Mouse (Mus musculus) intestine, postnatal 0 days (tissue): ENCODE measurements around the gene Rps28. TPM values are rescaled to one million over a fixed set of nuclear protein-coding genes. Genes with fewer than 3 reads are reported as not detected.
A peak's percentile ranks its signal among the peaks of the same experiment; 100 is the strongest.

Experiments
- ATAC-seq: fragments of 200-750 bp; cut with Nextera tagmentation; 2 replicates; pipeline ENCODE4 v1.8.0; 2017; ENCODE audit warnings: mild to moderate bottlenecking, moderate TSS enrichment, moderate library complexity
- H3K27ac ChIP-seq: fragments of 300-500 bp; sonication (generic); 2 replicates; pipeline ENCODE4 v1.5.1; 2014; ENCODE audit warnings: mild to moderate bottlenecking, low read depth, low read length, moderate library complexity
- H3K27me3 ChIP-seq: fragments of 300-500 bp; sonication (generic); replicated peaks from 2 replicates; pipeline ENCODE4 v1.6.1; 2014; ENCODE audit warnings: low read length, mixed read lengths; ENCODE audit not compliant: control insufficient read depth, insufficient read depth
- H3K36me3 ChIP-seq: fragments of 300-500 bp; sonication (generic); 2 replicates; pipeline ENCODE4 v1.6.1; 2014; ENCODE audit warnings: mild to moderate bottlenecking, moderate library complexity; ENCODE audit not compliant: control insufficient read depth, insufficient read depth
- H3K4me1 ChIP-seq: fragments of 300-500 bp; sonication (generic); replicated peaks from 2 replicates; pipeline ENCODE4 v1.6.1; 2014; ENCODE audit warnings: antibody characterized with exemption, low read length, mixed read lengths; ENCODE audit not compliant: control insufficient read depth, insufficient read depth
- H3K4me2 ChIP-seq: fragments of 300-500 bp; sonication (generic); replicated peaks from 2 replicates; pipeline ENCODE4 v1.6.1; 2014; ENCODE audit warnings: low read depth, mild to moderate bottlenecking, moderate library complexity
- H3K4me3 ChIP-seq: fragments of 300-500 bp; sonication (generic); 2 replicates; pipeline ENCODE4 v1.5.1; 2014; ENCODE audit warnings: low read depth, low read length
- H3K9ac ChIP-seq: fragments of 300-500 bp; sonication (generic); 2 replicates; pipeline ENCODE4 v1.6.1; 2014; ENCODE audit warnings: mild to moderate bottlenecking, low read depth, low read length
- H3K9me3 ChIP-seq: fragments of 300-500 bp; sonication (generic); 2 replicates; pipeline ENCODE4 v1.6.1; 2016; ENCODE audit warnings: mixed run types; ENCODE audit not compliant: control insufficient read depth
- CTCF ChIP-seq: sonication (generic); IDR thresholded peaks from 2 replicates; pipeline ENCODE4 v1.5.1; 2016; ENCODE audit warnings: low read depth, mild to moderate bottlenecking, control low read depth, antibody characterized with exemption, moderate library complexity
- WGBS: fragments of 180-500 bp; shearing (Covaris S2); extraction: QIAGEN DNeasy Blood & Tissue Kit; methylation state at CpG from one replicate; pipeline ENCODE4 v1.1.7; 2014; 5-methylcytosine and 5-hydroxymethylcytosine counted together
- polyA plus RNA-seq: library from polyadenylated mRNA; unstranded; fragments of >200 nt; fragmentation: Nextera tagmentation; extraction: Ambion mirVana; gene quantifications from 2 replicates; pipeline ENCODE4 v1.2.1, GENCODE M21; 2015

The Rps28 gene
- polyA plus RNA-seq, 1 experiment from 2014 or later, result 831 TPM

- Histone ChIP-seq H3K4me1 (peaks cover 2% of the 10 kb centered on the region), H3K9me3 (no peaks in the 10 kb centered on the region), H3K4me2 (no peak overlapping the region), H3K27me3 (no peaks in the 10 kb centered on the region), H3K4me3 (no peak overlapping the region), H3K27ac (peak overlapping the region; percentile 41; the same call in 1 of the 2 replicates), H3K36me3 (peaks cover 22% of the 10 kb centered on the region; the same call in 1 of the 2 replicates), H3K9ac (no peak overlapping the region)
- 96% methylated on average over 4 of the region's 4 CpGs for WGBS
- TF ChIP-seq CTCF, result no peak
- ATAC-seq, result no peak
These were observed 49.1 kb downstream of the Rps28 start for GRCm38 (mm10) chr17:33775287-33775686.

- no peak for ATAC-seq
- TF ChIP-seq CTCF, result no peak
- Histone ChIP-seq H3K4me2 (no peak overlapping the region), H3K27me3 (no peaks in the 10 kb centered on the region), H3K9ac (no peak overlapping the region), H3K4me3 (no peak overlapping the region), H3K9me3 (no peaks in the 10 kb centered on the region), H3K4me1 (no peaks in the 10 kb centered on the region; the same call in 1 of the 2 replicates), H3K27ac (peak overlapping the region; percentile 41; the same call in 1 of the 2 replicates), H3K36me3 (peaks cover 22% of the 10 kb centered on the region; the same call in 1 of the 2 replicates)
- WGBS, result 76% methylated on average over 8 of the region's 8 CpGs
These were observed 49.7 kb downstream of the Rps28 start for GRCm38 (mm10) chr17:33774573-33775155.

- no peaks in the 10 kb centered on the region; the same call in 1 of the 2 replicates for H3K4me1 ChIP-seq
- WGBS, result 83% methylated on average over 6 of the region's 6 CpGs
- H3K4me2 ChIP-seq, result no peak overlapping the region
- no peak for ATAC-seq
- no peak overlapping the region for H3K9ac ChIP-seq
- no peaks in the 10 kb centered on the region for H3K9me3 ChIP-seq
- peaks cover 22% of the 10 kb centered on the region; the same call in 1 of the 2 replicates for H3K36me3 ChIP-seq
- no peaks in the 10 kb centered on the region for H3K27me3 ChIP-seq
- no peak overlapping the region for H3K27ac ChIP-seq
- no peak overlapping the region for H3K4me3 ChIP-seq
- TF ChIP-seq CTCF, result no peak
These were observed 50.3 kb downstream of the Rps28 start for GRCm38 (mm10) chr17:33773871-33774572.

GRCm38 (mm10) chr17:33773426-33773825 lies 50.9 kb downstream of the Rps28 start:
- no peaks in the 10 kb centered on the region for H3K27me3 ChIP-seq
- 78% methylated on average over 6 of the region's 6 CpGs for WGBS
- H3K27ac ChIP-seq, result no peak overlapping the region
- no peak overlapping the region for H3K4me3 ChIP-seq
- no peaks in the 10 kb centered on the region for H3K9me3 ChIP-seq
- peaks cover 18% of the 10 kb centered on the region; the same call in 1 of the 2 replicates for H3K36me3 ChIP-seq
- no peak overlapping the region for H3K4me2 ChIP-seq
- no peak overlapping the region for H3K9ac ChIP-seq
- H3K4me1 ChIP-seq, result no peaks in the 10 kb centered on the region
- ATAC-seq, result no peak
- no peak for TF ChIP-seq CTCF

GRCm38 (mm10) chr17:33771617-33772016 lies 52.7 kb downstream of the Rps28 start:
- Histone ChIP-seq H3K4me2 (no peak overlapping the region), H3K36me3 (peaks cover under 1% of the 10 kb centered on the region; the same call in 1 of the 2 replicates), H3K27me3 (no peaks in the 10 kb centered on the region), H3K9ac (no peak overlapping the region), H3K9me3 (no peaks in the 10 kb centered on the region), H3K4me3 (no peak overlapping the region), H3K4me1 (no peaks in the 10 kb centered on the region), H3K27ac (no peak overlapping the region)
- no peak for TF ChIP-seq CTCF
- WGBS, result 93% methylated on average over 4 of the region's 4 CpGs
- ATAC-seq, result no peak

Other genes with a start within 250 kb of the Rps28 start
- gene Zfp414, start 195.5 kb downstream of the Rps28 start, polyA plus RNA-seq, result 19.0 and 19.4 TPM in 2 replicates
- 0.25 and 0.39 TPM in 2 replicates for gene Pram1, start 186.5 kb downstream of the Rps28 start, polyA plus RNA-seq
- gene Hnrnpm, start 137.7 kb downstream of the Rps28 start, polyA plus RNA-seq, result 145 and 152 TPM in 2 replicates
- 51.2 and 56.0 TPM in 2 replicates for gene March2, start 105.9 kb downstream of the Rps28 start, polyA plus RNA-seq
- gene Rab11b, start 64.0 kb downstream of the Rps28 start, polyA plus RNA-seq, result 157 and 160 TPM in 2 replicates
- gene Angptl4, start 42.7 kb downstream of the Rps28 start, polyA plus RNA-seq, result 26.7 and 33.5 TPM in 2 replicates
- gene Kank3, start 14.0 kb downstream of the Rps28 start, polyA plus RNA-seq, result 14.8 and 14.9 TPM in 2 replicates
- gene Ndufa7, start within 50 bp of the Rps28 start, polyA plus RNA-seq, result 503 and 513 TPM in 2 replicates
- gene Cd320, start 18.5 kb upstream of the Rps28 start, polyA plus RNA-seq, result 16.8 and 17.6 TPM in 2 replicates
- gene Gm7029, start 49.3 kb upstream of the Rps28 start, polyA plus RNA-seq, result not detected in 2 replicates
- gene Kifc1, start 66.1 kb upstream of the Rps28 start, polyA plus RNA-seq, result 1.7 and 1.9 TPM in 2 replicates
- gene Platr17, start 80.6 kb upstream of the Rps28 start, polyA plus RNA-seq, result 0.25 and 0.31 TPM in 2 replicates
- gene Daxx, start 84.9 kb upstream of the Rps28 start, polyA plus RNA-seq, result 20.6 and 22.6 TPM in 2 replicates
- 102 and 110 TPM in 2 replicates for gene Tapbp, start 91.3 kb upstream of the Rps28 start, polyA plus RNA-seq
- gene Zbtb22, start 91.3 kb upstream of the Rps28 start, polyA plus RNA-seq, result 11.1 and 12.9 TPM in 2 replicates
- 10.8 and 11.6 TPM in 2 replicates for gene Rgl2, start 105.0 kb upstream of the Rps28 start, polyA plus RNA-seq
- 111 and 116 TPM in 2 replicates for gene Pfdn6, start 115.8 kb upstream of the Rps28 start, polyA plus RNA-seq
- 10.6 and 11.2 TPM in 2 replicates for gene Wdr46, start 116.1 kb upstream of the Rps28 start, polyA plus RNA-seq
- gene B3galt4, start 126.9 kb upstream of the Rps28 start, polyA plus RNA-seq, result 14.0 and 15.0 TPM in 2 replicates
- 23.5 and 25.5 TPM in 2 replicates for gene Vps52, start 131.2 kb upstream of the Rps28 start, polyA plus RNA-seq
- 1,060 and 1,067 TPM in 2 replicates for gene Rps18, start 131.4 kb upstream of the Rps28 start, polyA plus RNA-seq
- 896 and 933 TPM in 2 replicates for gene H2-K1, start 175.8 kb upstream of the Rps28 start, polyA plus RNA-seq
- gene Ring1, start 200.1 kb upstream of the Rps28 start, polyA plus RNA-seq, result 9.1 and 10.1 TPM in 2 replicates
- 59.8 and 67.1 TPM in 2 replicates for gene H2-Ke6, start 203.5 kb upstream of the Rps28 start, polyA plus RNA-seq
- 99.1 and 99.5 TPM in 2 replicates for gene Slc39a7, start 207.1 kb upstream of the Rps28 start, polyA plus RNA-seq
- 19.5 and 22.1 TPM in 2 replicates for gene Rxrb, start 207.2 kb upstream of the Rps28 start, polyA plus RNA-seq
- 0.13 and 0.21 TPM in 2 replicates for gene Col11a2, start 214.9 kb upstream of the Rps28 start, polyA plus RNA-seq